Mouse (Mus musculus) neural tube, embryonic 11.5 days (tissue): ENCODE results near the gene Insrr. TPM values are rescaled to one million over a fixed set of nuclear protein-coding genes. Genes with fewer than 3 reads are reported as not detected.

Experiments
- ATAC-seq: fragments of 200-750 bp; cut with Nextera tagmentation; 2 replicates; pipeline ENCODE4 v1.8.0; 2017; ENCODE audit warnings: moderate number of reproducible peaks, mild to moderate bottlenecking, moderate TSS enrichment, moderate library complexity; ENCODE audit not compliant: insufficient read depth, low FRiP score, low TSS enrichment
- DNase-seq: peaks from one replicate; pipeline ENCODE4 v3.0.0-alpha.2; 2015; ENCODE audit warnings: low spot score
- H3K27ac ChIP-seq: fragments of 300-500 bp; sonication (generic); 2 replicates; pipeline ENCODE4 v1.5.1; 2014; ENCODE audit warnings: low read depth, mild to moderate bottlenecking, low read length
- H3K27me3 ChIP-seq: fragments of 300-500 bp; sonication (generic); 2 replicates; pipeline ENCODE4 v1.6.1; 2014; ENCODE audit warnings: mild to moderate bottlenecking, low read length, mixed read lengths; ENCODE audit not compliant: control insufficient read depth, insufficient read depth
- H3K36me3 ChIP-seq: fragments of 300-500 bp; sonication (generic); 2 replicates; pipeline ENCODE4 v1.6.1; 2014; ENCODE audit warnings: mild to moderate bottlenecking, low read length, moderate library complexity, mixed read lengths; ENCODE audit not compliant: control insufficient read depth, insufficient read depth
- H3K4me1 ChIP-seq: fragments of 300-500 bp; sonication (generic); 2 replicates; pipeline ENCODE4 v1.6.1; 2014; ENCODE audit warnings: low read length, mixed read lengths; ENCODE audit not compliant: control insufficient read depth, insufficient read depth
- H3K4me2 ChIP-seq: fragments of 300-500 bp; sonication (generic); 2 replicates; pipeline ENCODE4 v1.6.1; 2014; ENCODE audit warnings: low read depth, mild to moderate bottlenecking, moderate library complexity
- H3K4me3 ChIP-seq: fragments of 300-500 bp; sonication (generic); 2 replicates; pipeline ENCODE4 v1.5.1; 2014; ENCODE audit warnings: low read depth, low read length
- H3K9ac ChIP-seq: fragments of 300-500 bp; sonication (generic); 2 replicates; pipeline ENCODE4 v1.6.1; 2014; ENCODE audit warnings: mild to moderate bottlenecking, low read length
- H3K9me3 ChIP-seq: fragments of 300-500 bp; sonication (generic); 2 replicates; pipeline ENCODE4 v1.6.1; 2016; ENCODE audit warnings: low read length; ENCODE audit not compliant: control insufficient read depth
- WGBS: fragments of 180-500 bp; shearing (Covaris S2); extraction: QIAGEN DNeasy Blood & Tissue Kit; methylation state at CpG from one replicate; pipeline ENCODE4 v1.1.7; 2014; 5-methylcytosine and 5-hydroxymethylcytosine counted together
- polyA plus RNA-seq: library from polyadenylated mRNA; unstranded; fragments of >200 nt; fragmentation: Nextera tagmentation; extraction: Ambion mirVana; gene quantifications from 2 replicates; pipeline ENCODE4 v1.2.1, GENCODE M21; 2014

Gene Insrr
- polyA plus RNA-seq, 1 experiment from 2014 or later: 0.45 TPM

DNA sequence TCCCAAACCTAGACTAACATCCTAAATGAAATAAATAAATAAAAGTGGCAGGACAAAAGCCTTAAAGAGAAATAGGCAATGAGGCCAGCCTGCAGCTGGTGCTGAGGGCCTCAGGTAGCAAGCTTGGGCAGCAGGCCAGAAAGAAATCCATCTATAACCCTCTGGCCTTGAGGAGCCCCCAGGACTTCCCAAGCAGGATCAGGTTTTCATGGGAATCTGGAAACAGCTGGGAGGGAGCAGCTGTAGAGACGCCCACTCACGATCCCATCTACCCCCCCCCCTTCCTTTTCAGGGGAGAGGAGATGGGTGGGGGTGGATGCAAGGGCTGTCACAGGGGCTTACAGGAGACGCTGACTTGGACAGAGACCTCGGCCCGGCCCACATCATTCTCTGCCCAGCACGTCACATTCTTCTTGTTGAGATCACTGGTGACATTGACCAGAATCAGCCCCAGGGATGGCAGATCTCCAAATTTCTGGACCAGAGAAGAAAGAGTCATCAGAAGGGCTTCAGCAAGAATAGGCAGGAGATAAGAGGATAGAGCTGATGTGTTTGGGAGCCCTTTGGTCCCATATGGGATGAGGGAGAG is 11.0 kb upstream of the Insrr start:
- DNase-seq (no peak), ATAC-seq (no peak)
- no peak overlapping the region for H3K9ac ChIP-seq
- H3K4me2 ChIP-seq: no peak overlapping the region
- H3K27me3 ChIP-seq: no peaks in the 10 kb centered on the region
- peaks cover 15% of the 10 kb centered on the region for H3K4me1 ChIP-seq
- H3K27ac ChIP-seq: no peak overlapping the region
- no peaks in the 10 kb centered on the region for H3K9me3 ChIP-seq
- no peak overlapping the region for H3K4me3 ChIP-seq
- no peaks in the 10 kb centered on the region for H3K36me3 ChIP-seq
- 65% methylated on average over 6 of the region's 6 CpGs for WGBS

DNA sequence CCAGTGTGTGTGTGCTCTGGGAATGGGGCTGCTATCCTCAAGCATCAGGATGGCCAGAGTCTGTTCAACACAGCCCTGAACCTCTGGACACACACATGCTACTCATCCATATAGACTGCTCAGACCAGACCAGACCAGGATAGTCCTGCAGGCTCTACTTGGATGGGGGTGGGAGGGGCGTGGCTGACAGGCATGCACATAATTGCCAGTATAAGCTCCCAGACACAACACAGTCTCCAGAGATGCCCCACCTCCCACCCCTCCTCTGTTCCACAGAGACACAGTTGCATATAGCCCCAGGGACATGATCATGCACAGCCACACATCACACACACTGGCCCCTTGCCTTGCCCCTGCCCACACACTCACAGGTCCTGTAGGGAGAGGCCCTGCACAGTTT is 7.5 kb upstream of the Insrr start:
- WGBS: 52% methylated on average over 1 of the region's 1 CpGs
- Histone ChIP-seq H3K9me3 (no peaks in the 10 kb centered on the region), H3K27ac (0 out of 2 replicates have a peak overlapping the region, but pooled peaks have one; percentile 8), H3K27me3 (peaks cover 25% of the 10 kb centered on the region), H3K4me2 (no peak overlapping the region), H3K4me1 (peaks cover 15% of the 10 kb centered on the region), H3K9ac (no peak overlapping the region), H3K36me3 (no peaks in the 10 kb centered on the region), H3K4me3 (no peak overlapping the region)
- no peak for ATAC-seq
- DNase-seq: no peak

DNA sequence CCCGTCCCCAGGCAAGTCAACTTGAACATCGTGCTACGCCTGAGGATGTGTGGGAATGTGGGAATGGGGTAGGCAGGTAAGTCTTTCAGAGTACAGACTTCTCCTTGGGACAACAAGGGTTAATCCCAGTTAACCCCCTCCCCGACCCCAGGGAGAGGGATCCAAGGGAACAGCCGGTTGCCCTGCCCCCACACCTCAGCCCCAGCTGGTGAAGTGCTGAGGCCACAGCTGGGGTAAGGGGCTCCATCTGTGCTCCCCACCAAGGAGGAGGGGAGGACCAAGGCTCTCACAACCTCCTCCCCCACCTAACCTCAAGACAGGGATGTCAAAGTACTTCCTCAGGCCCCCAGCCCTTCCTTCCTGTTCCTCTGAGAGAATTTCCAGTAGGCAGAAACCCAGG is 7.0 kb upstream of the Insrr start:
- no peak overlapping the region for H3K4me2 ChIP-seq
- H3K9ac ChIP-seq: no peak overlapping the region
- H3K4me1 ChIP-seq: peaks cover 15% of the 10 kb centered on the region
- DNase-seq (peak; percentile 45), ATAC-seq (no peak)
- no peaks in the 10 kb centered on the region for H3K9me3 ChIP-seq
- WGBS: 34% methylated on average over 5 of the region's 5 CpGs
- no peaks in the 10 kb centered on the region for H3K36me3 ChIP-seq
- H3K27ac ChIP-seq: no peak overlapping the region
- no peak overlapping the region for H3K4me3 ChIP-seq
- H3K27me3 ChIP-seq: peaks cover 30% of the 10 kb centered on the region

DNA sequence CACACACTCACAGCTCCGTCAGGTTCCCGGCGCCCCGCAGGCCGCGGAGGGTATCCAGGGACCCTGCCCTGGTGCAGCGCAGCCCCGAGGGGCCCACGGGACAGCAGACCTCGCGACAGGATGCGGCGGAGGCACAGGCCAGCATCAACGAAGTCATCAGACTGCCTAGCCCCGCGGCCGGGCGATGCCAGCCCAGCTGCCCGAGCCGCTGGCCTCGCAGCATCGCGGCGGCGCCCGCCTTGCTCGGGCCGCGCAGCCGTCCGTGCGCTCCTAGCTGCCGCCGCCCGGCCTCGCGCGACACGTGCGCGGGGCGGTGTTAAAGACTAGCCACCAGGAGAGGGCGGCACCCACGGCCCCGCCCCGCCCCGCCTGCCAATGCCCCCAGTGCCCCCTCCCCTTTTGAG is 1.8 kb upstream of the Insrr start, which contains the start of gene Ntrk1:
Gene Ntrk1 (minus strand): TSS at position 241 of the 404 bp plus-strand sequence.
- WGBS: under 1% methylated on average over 39 of the region's 47 CpGs
- Histone ChIP-seq H3K27ac (no peak within 1 kb of the TSS), H3K9ac (no peak within 1 kb of the TSS), H3K4me1 (peaks cover 16% of the 10 kb centered on the region), H3K9me3 (no peaks in the 10 kb centered on the region), H3K4me3 (peak within 1 kb of the TSS; percentile 24; the same call in 1 of the 2 replicates), H3K27me3 (peaks cover 69% of the 10 kb centered on the region), H3K36me3 (no peaks in the 10 kb centered on the region), H3K4me2 (peak within 1 kb of the TSS; percentile 38)
- ATAC-seq (no peak), DNase-seq (peak; percentile 59)

DNA sequence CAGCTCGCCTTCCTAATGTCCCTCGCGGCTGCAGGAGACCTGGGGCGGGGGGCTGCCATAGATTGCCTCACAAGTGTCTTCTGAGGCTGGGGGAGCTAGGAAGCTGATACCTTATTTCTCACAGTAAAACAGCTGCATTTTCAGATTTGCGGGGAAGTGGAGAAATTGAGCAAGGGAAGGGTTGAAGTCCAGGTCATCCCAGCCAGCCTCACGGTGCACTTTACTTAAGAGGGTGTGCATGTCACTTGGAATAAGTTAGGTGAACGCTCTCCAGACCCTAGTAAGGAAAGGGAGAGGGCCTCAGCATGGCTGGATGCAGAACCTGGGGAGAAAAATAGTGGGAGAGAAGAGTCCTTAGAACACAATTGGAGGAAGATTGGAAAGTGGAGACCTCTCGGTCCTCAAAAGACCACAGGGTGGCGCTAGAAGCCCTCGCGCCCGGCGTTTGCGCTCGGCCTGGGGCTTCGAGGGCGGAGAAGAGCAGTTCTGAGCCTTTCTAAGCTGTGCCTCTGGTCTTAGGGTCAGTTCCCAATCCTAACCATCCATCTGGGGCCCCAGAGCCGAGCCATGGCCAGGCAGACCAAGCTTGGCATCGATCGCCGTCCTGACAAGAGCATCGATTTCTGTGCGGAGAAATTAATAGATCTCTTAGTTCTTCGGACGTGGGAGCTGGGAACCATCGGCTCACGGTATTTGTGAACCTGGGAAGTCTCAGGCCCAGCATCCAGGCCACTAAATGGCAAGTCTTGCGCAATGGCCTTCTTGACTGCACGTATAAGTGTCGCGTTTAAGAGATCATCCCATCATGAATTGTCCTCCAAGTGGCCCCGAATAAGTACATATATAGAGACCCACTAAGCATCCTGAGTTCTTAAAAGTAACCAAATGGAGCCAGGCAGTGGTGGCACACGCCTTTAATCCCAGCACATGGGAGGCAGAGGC is 1.1 kb upstream of the Insrr start:
- DNase-seq (peak; percentile 81), ATAC-seq (no peak)
- Histone ChIP-seq H3K4me2 (peak overlapping the region; percentile 38), H3K4me3 (peak overlapping the region; percentile 24; the same call in 1 of the 2 replicates), H3K4me1 (peaks cover 13% of the 10 kb centered on the region), H3K27ac (no peak overlapping the region), H3K27me3 (peaks cover 70% of the 10 kb centered on the region), H3K9me3 (no peaks in the 10 kb centered on the region), H3K36me3 (no peaks in the 10 kb centered on the region), H3K9ac (no peak overlapping the region)
- 16% methylated on average over 33 of the region's 33 CpGs for WGBS

DNA sequence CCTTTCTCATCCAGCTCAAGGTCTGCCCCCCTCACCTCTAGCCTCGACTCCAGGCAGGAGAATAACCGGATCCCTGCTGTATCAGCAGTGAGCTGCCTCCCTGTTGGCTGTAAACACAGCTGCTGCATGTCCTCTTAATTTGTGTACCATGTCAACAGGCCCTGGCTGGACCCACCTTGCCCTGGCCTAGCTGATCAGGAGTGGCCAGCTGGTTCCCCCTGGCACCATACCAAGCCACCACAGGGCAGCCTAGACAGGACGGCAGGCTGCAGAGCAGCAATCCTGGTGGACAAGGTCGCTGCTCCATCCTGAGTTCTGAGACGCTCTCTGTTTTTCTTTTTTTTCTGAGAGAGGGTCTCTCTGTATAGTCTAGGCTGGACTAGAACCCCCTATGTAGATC is 4.9 kb downstream of the Insrr start:
- Histone ChIP-seq H3K36me3 (no peaks in the 10 kb centered on the region), H3K4me1 (peaks cover 10% of the 10 kb centered on the region), H3K9me3 (no peaks in the 10 kb centered on the region), H3K9ac (no peak overlapping the region), H3K27me3 (peaks cover 51% of the 10 kb centered on the region), H3K4me2 (no peak overlapping the region; the same call in 1 of the 2 replicates), H3K4me3 (no peak overlapping the region), H3K27ac (no peak overlapping the region)
- ATAC-seq (no peak), DNase-seq (no peak)
- WGBS: 74% methylated on average over 5 of the region's 5 CpGs

DNA sequence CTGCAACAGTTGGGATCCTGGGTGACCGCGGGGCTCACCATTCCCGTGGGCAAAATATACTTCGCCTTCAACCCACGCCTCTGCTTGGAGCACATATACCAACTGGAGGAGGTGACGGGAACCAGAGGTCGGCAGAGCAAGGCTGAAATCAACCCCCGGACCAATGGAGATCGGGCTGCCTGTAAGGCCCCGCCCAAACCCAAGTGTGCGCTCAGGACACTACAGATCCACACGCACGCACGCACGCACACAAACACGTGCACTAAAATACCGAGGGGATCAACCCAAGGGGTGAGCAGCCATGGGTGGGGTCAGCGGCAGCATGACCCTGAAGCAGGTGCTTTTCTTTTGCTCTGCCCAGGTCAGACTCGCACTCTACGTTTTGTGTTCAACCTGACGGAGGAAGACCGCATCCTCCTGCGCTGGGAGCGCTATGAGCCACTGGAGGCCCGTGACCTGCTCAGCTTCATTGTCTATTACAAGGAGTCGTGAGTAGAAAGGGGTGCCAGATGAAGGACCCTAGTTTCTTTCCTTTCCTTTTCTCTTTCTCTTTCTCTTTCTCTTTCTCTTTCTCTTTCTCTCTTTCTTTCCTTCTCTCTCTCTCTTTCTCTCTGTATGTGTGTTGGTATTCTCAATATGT is 7.4 kb downstream of the Insrr start:
- H3K36me3 ChIP-seq: no peaks in the 10 kb centered on the region
- peaks cover 37% of the 10 kb centered on the region for H3K27me3 ChIP-seq
- no peak overlapping the region for H3K27ac ChIP-seq
- ATAC-seq (no peak), DNase-seq (peak; percentile 10)
- H3K9me3 ChIP-seq: no peaks in the 10 kb centered on the region
- no peaks in the 10 kb centered on the region for H3K4me1 ChIP-seq
- peak overlapping the region; percentile 8; the same call in 1 of the 2 replicates for H3K4me2 ChIP-seq
- WGBS: 5% methylated on average over 26 of the region's 26 CpGs
- no peak overlapping the region for H3K4me3 ChIP-seq
- no peak overlapping the region for H3K9ac ChIP-seq

DNA sequence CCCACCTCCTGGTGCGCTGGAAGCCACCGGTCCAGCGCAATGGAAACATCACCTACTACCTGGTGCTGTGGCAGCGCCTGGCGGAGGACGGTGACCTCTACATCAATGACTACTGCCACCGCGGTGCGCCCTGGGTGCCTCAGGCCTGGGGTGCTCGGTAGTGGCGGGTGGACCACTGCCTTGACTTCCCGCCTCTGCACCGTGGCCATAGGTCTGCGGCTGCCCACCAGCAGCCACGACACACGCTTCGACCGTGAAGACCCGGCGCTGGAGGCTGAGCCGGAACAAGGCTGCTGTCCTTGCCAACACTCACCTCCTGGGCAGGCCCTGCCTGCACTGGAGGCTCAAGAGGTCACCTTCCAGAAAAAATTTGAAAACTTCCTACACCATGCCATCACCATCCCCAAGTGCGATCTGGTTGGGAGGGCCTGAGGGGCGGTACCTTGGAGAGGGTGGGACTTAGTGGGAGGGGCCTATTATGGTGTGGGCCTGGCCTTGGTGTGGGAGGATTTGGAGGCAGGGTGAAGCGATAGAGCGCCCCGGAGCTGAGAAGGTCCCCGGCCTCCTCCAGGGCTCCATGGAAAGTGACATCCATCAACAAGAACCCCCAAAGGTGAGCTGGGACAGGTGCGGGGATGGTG is 12.7 kb downstream of the Insrr start:
- 5% methylated on average over 28 of the region's 28 CpGs for WGBS
- H3K4me2 ChIP-seq: peak overlapping the region; percentile 27; the same call in 1 of the 2 replicates
- no peaks in the 10 kb centered on the region for H3K9me3 ChIP-seq
- peaks cover 42% of the 10 kb centered on the region for H3K27me3 ChIP-seq
- ATAC-seq: no peak
- H3K27ac ChIP-seq: no peak overlapping the region
- DNase-seq: no peak
- H3K4me3 ChIP-seq: no peak overlapping the region
- no peak overlapping the region for H3K9ac ChIP-seq
- H3K4me1 ChIP-seq: 0 out of 2 replicates have a peak, but pooled peaks cover 4% of the 10 kb centered on the region
- H3K36me3 ChIP-seq: no peaks in the 10 kb centered on the region
